Mouse (Mus musculus): ENCODE measurements around the gene Hgd. TPM values are rescaled to one million over a fixed set of nuclear protein-coding genes. Genes with fewer than 3 reads are reported as not detected.
A peak's percentile ranks its signal among the peaks of the same experiment; 100 is the strongest.

Hgd gene
- 0.20 and 0.48 TPM in 2 replicates for polyA plus RNA-seq (2015; fragmentation: Nextera tagmentation; extraction: Ambion mirVana)

DNA sequence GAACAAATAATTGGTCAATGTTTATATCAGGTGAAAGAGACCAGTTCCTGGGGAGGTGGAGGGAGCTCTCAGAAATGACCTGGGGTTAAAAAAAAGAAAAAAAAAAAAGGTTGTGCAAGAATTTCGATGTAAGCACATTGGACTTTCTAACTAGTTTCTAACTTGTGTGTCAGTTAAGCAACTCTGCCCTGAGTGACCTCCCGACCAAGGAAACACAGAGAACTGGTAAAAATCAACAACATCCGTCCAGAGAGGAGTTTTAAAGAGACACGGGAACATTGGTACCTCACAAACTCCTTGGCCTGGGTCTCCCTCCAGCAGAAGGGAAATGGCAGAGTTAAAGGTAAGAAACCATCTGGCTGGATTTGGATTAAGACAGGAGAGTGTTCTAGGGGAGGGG, at the start of gene Hgd:
Hgd (plus strand) TSS at position 160 of the 400 bp plus-strand sequence.
- 50% methylated on average over 4 of the region's 4 CpGs for WGBS
- ATAC-seq (no peak), DNase-seq (ENCODE audit: low spot score) (no peak)
- no peak within 1 kb of the TSS for H3K27ac ChIP-seq (ENCODE audit: low read length)
- no peaks in the 10 kb centered on the region for H3K27me3 ChIP-seq (replicated peaks; ENCODE audit: insufficient read depth, low read length)
- no peak within 1 kb of the TSS for H3K4me3 ChIP-seq (ENCODE audit: low read depth, low read length)
- TF ChIP-seq EP300 (IDR thresholded peaks at IDR 0.05) (no peak), CTCF (IDR thresholded peaks at IDR 0.05) (no peak)
- H3K4me2 ChIP-seq (replicated peaks; ENCODE audit: low read depth, low read length) = no peak within 1 kb of the TSS
- no peak within 1 kb of the TSS for H3K9ac ChIP-seq (replicated peaks; ENCODE audit: low read depth)
- H3K4me1 ChIP-seq (ENCODE audit: insufficient read depth, low read depth, low read length) = no peaks in the 10 kb centered on the region
- H3K9me3 ChIP-seq (ENCODE audit: low read length) = no peaks in the 10 kb centered on the region
- no peaks in the 10 kb centered on the region for H3K36me3 ChIP-seq (ENCODE audit: insufficient read depth, low read length)

DNA sequence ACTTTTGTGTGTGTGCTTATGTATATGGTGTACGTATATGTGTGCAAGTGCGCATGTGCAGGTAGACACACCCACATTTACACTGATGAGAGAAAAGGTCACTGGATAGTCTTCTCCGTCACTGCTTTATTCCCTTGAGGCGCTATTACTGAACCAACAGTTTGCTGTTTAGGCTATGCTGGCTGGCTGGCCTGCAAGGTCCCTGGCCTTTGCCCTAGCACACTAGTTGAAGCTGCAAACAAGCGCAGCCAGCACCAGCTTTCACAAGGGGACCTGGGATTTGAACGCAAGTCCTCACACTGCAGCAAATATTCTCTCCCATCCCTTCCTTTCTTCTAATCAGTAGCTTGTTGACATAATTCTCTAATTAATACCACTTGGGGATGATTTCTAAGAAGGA, 49.8 kb upstream of the Hgd start:
- no peak overlapping the region for H3K4me2 ChIP-seq (replicated peaks; ENCODE audit: low read depth, low read length)
- no peak for ATAC-seq
- H3K27me3 ChIP-seq (replicated peaks; ENCODE audit: insufficient read depth, low read length) = no peaks in the 10 kb centered on the region
- no peak overlapping the region for H3K9ac ChIP-seq (replicated peaks; ENCODE audit: low read depth)
- H3K4me3 ChIP-seq (ENCODE audit: low read depth, low read length) = no peak overlapping the region
- DNase-seq (ENCODE audit: low spot score) = no peak
- H3K4me1 ChIP-seq (ENCODE audit: insufficient read depth, low read depth, low read length) = no peaks in the 10 kb centered on the region
- H3K9me3 ChIP-seq (ENCODE audit: low read length) = no peaks in the 10 kb centered on the region
- H3K36me3 ChIP-seq (ENCODE audit: insufficient read depth, low read length) = no peaks in the 10 kb centered on the region
- 91% methylated on average over 6 of the region's 6 CpGs for WGBS
- H3K27ac ChIP-seq (ENCODE audit: low read length) = no peak overlapping the region
- no peak for TF ChIP-seq EP300 (IDR thresholded peaks at IDR 0.05)
- TF ChIP-seq CTCF (IDR thresholded peaks at IDR 0.05) = no peak

DNA sequence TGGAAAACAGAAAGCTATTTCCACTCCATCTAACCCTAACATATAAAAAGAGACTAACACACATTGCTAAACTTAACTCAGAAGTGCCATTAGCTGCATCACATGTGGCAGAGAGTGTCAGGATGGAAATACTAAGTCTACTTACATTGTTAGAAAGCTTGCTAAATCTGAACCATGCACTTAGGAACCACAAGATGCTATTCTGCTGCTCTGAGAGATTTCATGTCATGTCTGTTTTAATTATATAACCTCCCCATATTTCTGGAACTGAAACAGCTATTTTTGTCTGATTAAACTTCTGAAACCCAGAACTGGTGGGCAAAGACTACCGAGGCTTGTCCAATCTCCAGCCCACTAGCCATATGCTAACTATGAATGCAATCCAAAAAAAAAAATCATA, 47.9 kb upstream of the Hgd start:
- DNase-seq (ENCODE audit: low spot score) (no peak), ATAC-seq (no peak)
- Histone ChIP-seq H3K36me3 (ENCODE audit: insufficient read depth, low read length) (no peaks in the 10 kb centered on the region), H3K4me3 (ENCODE audit: low read depth, low read length) (no peak overlapping the region), H3K4me2 (replicated peaks; ENCODE audit: low read depth, low read length) (no peak overlapping the region), H3K27ac (ENCODE audit: low read length) (no peak overlapping the region), H3K9ac (replicated peaks; ENCODE audit: low read depth) (no peak overlapping the region), H3K27me3 (replicated peaks; ENCODE audit: insufficient read depth, low read length) (no peaks in the 10 kb centered on the region), H3K4me1 (ENCODE audit: insufficient read depth, low read depth, low read length) (no peaks in the 10 kb centered on the region), H3K9me3 (ENCODE audit: low read length) (no peaks in the 10 kb centered on the region)
- WGBS = 86% methylated on average over 1 of the region's 1 CpGs
- TF ChIP-seq EP300 (IDR thresholded peaks at IDR 0.05) = no peak
- TF ChIP-seq CTCF (IDR thresholded peaks at IDR 0.05) = no peak

DNA sequence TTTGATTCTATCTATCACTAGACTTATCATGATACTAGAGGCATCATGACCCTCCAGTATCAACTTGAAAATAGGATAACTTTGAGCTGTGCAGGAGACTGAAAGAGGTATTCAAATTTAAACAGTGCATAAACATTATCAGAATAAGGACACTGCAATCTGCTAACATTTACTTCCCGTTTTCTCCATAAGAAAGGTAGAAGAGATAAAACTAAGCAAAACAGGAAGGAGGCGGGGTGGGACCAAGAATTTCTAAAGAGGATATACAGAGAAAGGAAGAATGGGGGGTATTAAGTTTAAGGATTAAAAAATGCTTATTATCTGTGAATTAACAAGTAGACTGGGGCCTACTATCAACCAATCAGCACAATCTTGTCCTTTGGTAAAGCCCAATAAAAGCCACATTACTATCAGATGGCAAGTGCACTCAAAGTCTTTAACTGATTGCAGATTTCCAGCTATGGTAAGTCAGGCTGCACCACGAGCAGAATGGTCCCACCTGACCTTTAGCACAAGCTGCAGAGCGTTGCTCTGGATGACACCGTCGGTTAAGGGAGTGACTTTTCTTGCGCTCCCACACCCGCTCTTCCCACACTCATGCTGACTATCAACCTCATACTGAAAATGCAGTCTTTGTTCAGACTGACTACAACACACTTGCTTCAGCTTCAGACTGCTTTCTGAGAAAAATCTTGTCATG, 46.4 kb upstream of the Hgd start:
- Histone ChIP-seq H3K9ac (replicated peaks; ENCODE audit: low read depth) (no peak overlapping the region), H3K9me3 (ENCODE audit: low read length) (no peaks in the 10 kb centered on the region), H3K4me1 (ENCODE audit: insufficient read depth, low read depth, low read length) (no peaks in the 10 kb centered on the region), H3K4me2 (replicated peaks; ENCODE audit: low read depth, low read length) (no peak overlapping the region), H3K27me3 (replicated peaks; ENCODE audit: insufficient read depth, low read length) (no peaks in the 10 kb centered on the region), H3K27ac (ENCODE audit: low read length) (no peak overlapping the region), H3K4me3 (ENCODE audit: low read depth, low read length) (no peak overlapping the region), H3K36me3 (ENCODE audit: insufficient read depth, low read length) (no peaks in the 10 kb centered on the region)
- 82% methylated on average over 8 of the region's 8 CpGs for WGBS
- no peak for DNase-seq (ENCODE audit: low spot score)
- no peak for ATAC-seq
- TF ChIP-seq CTCF (IDR thresholded peaks at IDR 0.05) = no peak
- no peak for TF ChIP-seq EP300 (IDR thresholded peaks at IDR 0.05)

DNA sequence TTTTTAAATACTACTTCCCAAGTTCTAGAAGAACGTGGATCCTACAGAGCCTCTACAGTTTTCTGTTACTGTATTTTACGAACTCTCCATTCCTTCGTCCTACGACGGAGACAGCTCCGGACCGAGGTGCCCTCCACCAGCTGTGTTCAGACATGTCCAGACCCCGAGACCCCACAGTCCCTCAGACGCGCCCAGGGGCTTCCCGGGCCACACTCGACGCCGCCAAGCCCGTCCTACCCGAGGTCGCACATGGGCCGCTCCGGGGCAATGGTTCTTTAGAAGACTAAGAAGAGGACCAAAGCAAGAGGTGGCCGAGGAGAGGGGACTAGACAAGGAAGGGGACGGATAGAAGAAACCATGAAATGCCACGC, 40.7 kb upstream of the Hgd start:
- peak overlapping the region; percentile 61 for H3K4me3 ChIP-seq (ENCODE audit: low read depth, low read length)
- H3K4me2 ChIP-seq (replicated peaks; ENCODE audit: low read depth, low read length) = peak overlapping the region; percentile 84
- TF ChIP-seq CTCF (IDR thresholded peaks at IDR 0.05) = no peak
- no peak for TF ChIP-seq EP300 (IDR thresholded peaks at IDR 0.05)
- no peaks in the 10 kb centered on the region for H3K27me3 ChIP-seq (replicated peaks; ENCODE audit: insufficient read depth, low read length)
- ATAC-seq = peak; percentile 25
- no peaks in the 10 kb centered on the region; the same call in 1 of the 2 replicates for H3K36me3 ChIP-seq (ENCODE audit: insufficient read depth, low read length)
- H3K9me3 ChIP-seq (ENCODE audit: low read length) = no peaks in the 10 kb centered on the region
- no peak for DNase-seq (ENCODE audit: low spot score)
- H3K9ac ChIP-seq (replicated peaks; ENCODE audit: low read depth) = peak overlapping the region; percentile 82
- peaks cover 7% of the 10 kb centered on the region; the same call in 1 of the 2 replicates for H3K4me1 ChIP-seq (ENCODE audit: insufficient read depth, low read depth, low read length)
- H3K27ac ChIP-seq (ENCODE audit: low read length) = peak overlapping the region; percentile 81
- under 1% methylated on average over 22 of the region's 22 CpGs for WGBS

DNA sequence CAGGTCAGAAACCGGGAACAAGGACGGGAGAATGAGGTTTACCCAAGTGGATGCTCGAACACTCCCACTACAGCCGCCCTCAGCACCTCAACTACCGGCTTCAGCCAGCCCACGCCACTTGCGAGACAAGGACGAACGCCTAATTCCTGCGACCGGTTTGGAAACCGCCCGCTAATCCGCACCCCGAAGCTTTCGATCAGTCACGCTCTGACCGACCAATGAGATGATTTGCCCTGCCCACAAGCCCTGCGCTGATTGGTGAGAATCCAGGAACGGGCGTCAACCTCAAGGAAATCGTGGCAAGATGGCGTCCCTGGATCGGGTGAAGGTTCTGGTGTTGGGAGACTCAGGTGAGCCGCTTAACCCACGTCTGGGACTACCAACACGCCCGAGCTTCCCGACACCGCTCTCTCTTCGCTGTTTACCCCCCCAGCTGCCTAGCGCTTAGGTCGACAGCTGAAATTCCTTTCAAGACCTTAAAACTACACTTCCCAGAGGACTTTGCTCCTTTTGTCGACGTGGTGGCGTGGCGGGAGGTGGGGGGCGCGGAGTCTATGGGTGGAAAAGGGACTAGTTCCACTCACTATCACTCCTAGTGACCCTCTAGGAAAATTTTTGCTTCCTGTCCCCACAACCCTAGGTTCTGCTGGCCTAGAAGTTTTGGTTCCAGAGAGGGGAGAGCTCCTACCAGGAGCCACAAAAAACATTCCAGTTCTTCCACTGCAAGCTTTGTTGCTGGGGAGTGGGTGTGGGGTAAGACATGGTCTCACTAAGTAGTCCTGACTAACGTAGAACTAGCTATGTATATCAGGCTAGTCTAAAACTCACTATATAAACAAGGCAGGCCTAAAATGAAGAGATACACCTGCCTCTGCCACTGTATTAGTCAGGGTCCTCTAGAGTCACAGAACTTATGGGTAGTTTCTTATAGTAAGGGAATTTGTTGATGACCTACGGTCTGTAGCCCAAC, 40.1 kb upstream of the Hgd start, which contains the start of the genes Gtf2e1 and Rabl3:
Gtf2e1 (minus strand) TSS at position 179 of the 970 bp plus-strand sequence.
Rabl3 (plus strand) TSS at position 275 of the 970 bp plus-strand sequence.
- 2% methylated on average over 41 of the region's 41 CpGs for WGBS
- Histone ChIP-seq H3K9ac (replicated peaks; ENCODE audit: low read depth) (peak within 1 kb of the TSS; percentile 83), H3K27me3 (replicated peaks; ENCODE audit: insufficient read depth, low read length) (no peaks in the 10 kb centered on the region), H3K4me1 (ENCODE audit: insufficient read depth, low read depth, low read length) (peaks cover 7% of the 10 kb centered on the region; the same call in 1 of the 2 replicates), H3K9me3 (ENCODE audit: low read length) (no peaks in the 10 kb centered on the region), H3K4me3 (ENCODE audit: low read depth, low read length) (peak within 1 kb of the TSS; percentile 61), H3K4me2 (replicated peaks; ENCODE audit: low read depth, low read length) (peak within 1 kb of the TSS; percentile 84), H3K36me3 (ENCODE audit: insufficient read depth, low read length) (no peaks in the 10 kb centered on the region; the same call in 1 of the 2 replicates), H3K27ac (ENCODE audit: low read length) (peak within 1 kb of the TSS; percentile 87)
- DNase-seq (ENCODE audit: low spot score) (peak; percentile 99), ATAC-seq (peak; percentile 100)
- TF ChIP-seq CTCF (IDR thresholded peaks at IDR 0.05) (peak; percentile 28), EP300 (IDR thresholded peaks at IDR 0.05) (0 out of 2 replicates have a peak, but pooled peaks have one; percentile 12)
